Mouse (Mus musculus) mesoderm, embryonic 11.5 days (tissue): ENCODE results near the gene Fbxw21.
A peak's percentile ranks its signal among the peaks of the same experiment; 100 is the strongest.
"Not testable (repeated sequence)": the region's sequence is repeated elsewhere in the genome, so short reads cannot be mapped to it uniquely, and the experiment has no call there.

Experiments used
- DNase-seq: peaks from one replicate; pipeline ENCODE4 v3.0.0-alpha.2; 2012; ENCODE audit warnings: low read depth, low spot score

Gene Fbxw21

DNA sequence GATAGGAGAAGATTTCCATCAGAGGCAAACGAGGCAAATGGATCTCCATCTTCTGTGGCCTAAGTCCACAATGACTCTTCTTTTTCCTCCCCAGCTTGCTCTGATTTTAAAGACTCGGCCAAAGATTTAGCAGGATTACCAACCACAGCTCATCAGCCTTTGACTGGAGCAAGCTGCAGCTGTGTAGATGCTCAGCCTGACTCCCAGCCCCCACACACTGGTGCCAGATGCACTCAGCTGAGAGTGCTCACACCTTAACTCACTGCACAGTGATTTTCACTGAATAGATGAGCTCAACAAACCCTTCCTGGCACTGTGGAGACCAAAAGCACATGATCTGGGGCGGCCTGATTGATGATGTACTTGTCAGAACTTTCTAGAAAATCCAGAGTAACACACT is at the start of gene Fbxw21:
TSS of gene Fbxw21 (minus strand) at position 101 of the 400 bp plus-strand sequence.
- DNase-seq = no peak

- DNase-seq = not testable (repeated sequence)
These were observed 39.5 kb upstream of the Fbxw21 start for GRCm38 (mm10) chr9:109201347-109201746.

DNA sequence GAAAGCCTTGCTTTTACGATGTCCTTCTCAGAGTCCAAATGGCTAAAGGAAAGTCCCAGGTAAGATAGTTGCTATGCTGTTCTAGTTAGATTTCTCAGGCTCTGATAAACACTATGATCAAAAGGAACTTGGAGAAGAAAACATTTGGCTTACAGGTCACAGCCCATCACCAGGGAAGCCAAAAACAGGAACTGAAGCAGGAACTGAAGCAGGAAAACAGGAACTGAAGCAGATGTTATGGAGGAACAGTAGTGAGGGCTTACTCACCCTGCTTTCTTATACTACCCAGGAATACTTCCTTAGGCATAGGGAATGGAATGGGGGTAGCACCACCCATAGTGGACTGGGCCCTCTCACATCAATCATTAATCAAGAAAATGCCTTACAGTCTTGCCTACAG is 38.5 kb upstream of the Fbxw21 start:
- no peak for DNase-seq

GRCm38 (mm10) chr9:109199353-109199752 is 37.5 kb upstream of the Fbxw21 start:
- no peak for DNase-seq

GRCm38 (mm10) chr9:109195875-109196274 is 34.0 kb upstream of the Fbxw21 start, which contains the start of gene Fbxw13:
Fbxw13 (minus strand) TSS chr9:109195975.
- not testable (repeated sequence) for DNase-seq

DNA sequence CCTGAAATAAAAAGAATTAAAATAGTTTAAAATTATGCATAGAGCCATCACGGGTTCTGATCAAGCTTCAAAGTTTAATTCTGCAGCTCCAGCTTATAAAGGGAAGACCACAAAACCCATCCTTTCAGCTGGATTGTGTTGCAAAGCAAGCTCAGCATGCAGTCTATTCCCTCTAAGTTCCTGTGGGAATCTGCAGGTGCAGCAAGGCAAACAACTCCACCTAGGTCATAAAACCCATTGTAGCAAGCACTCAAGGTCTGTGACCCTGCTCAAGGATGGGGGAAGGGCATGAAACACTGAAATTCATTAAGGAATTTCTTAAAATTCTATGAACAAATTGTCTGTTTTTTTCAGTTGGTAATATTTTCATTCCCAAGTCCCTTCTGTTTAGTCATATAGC is 15.4 kb upstream of the Fbxw21 start:
- DNase-seq = no peak

DNA sequence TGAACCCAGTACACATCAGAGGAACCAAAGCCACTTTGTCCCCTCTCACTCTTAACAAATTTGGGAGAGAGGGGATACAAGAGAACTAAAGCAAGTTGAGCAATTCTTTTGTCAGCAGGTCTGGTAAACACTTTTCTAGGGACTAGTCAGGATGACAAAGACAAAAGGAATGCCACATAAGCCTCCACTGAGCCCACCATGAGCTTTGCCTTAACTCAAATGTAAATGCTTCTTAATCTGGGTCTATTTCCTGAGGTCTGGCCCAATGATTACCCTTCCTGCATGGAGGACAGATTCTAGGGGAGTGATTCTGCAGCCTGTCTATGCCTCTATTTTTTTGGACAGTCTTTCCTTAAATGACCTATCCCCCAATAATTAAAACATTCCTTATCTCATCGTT is 14.5 kb upstream of the Fbxw21 start:
- no peak for DNase-seq

GRCm38 (mm10) chr9:109167316-109167715 is 5.5 kb upstream of the Fbxw21 start:
- DNase-seq = no peak

DNA sequence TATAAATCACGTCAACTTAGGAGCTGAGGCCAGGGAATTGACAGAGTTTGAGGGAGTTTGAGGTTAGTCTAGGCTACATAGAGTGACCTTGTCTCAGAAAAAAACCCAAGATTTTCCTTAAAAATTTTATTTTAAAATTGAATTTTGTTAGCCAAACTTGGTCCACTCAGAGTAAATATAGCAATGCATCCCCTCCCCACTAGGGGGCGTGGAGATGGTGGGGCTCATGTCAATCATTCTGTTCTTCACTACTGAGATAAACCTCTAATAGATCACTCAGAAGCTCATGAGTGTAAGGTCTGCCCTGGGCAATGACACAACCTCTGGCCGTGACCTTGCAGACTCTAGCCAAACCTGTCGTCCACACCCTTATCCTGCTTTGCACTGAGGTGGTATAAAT is 21.4 kb downstream of the Fbxw21 start:
- DNase-seq = not testable (repeated sequence)

GRCm38 (mm10) chr9:109130076-109130475 is 31.8 kb downstream of the Fbxw21 start:
- DNase-seq = no peak

GRCm38 (mm10) chr9:109128211-109128610 is 33.6 kb downstream of the Fbxw21 start:
- peak; percentile 34 for DNase-seq

- no peak for DNase-seq
These were observed 34.8 kb downstream of the Fbxw21 start for GRCm38 (mm10) chr9:109127076-109127475.

GRCm38 (mm10) chr9:109125481-109125880 is 36.4 kb downstream of the Fbxw21 start:
- no peak for DNase-seq

GRCm38 (mm10) chr9:109125043-109125442 is 36.8 kb downstream of the Fbxw21 start:
- DNase-seq = no peak

DNA sequence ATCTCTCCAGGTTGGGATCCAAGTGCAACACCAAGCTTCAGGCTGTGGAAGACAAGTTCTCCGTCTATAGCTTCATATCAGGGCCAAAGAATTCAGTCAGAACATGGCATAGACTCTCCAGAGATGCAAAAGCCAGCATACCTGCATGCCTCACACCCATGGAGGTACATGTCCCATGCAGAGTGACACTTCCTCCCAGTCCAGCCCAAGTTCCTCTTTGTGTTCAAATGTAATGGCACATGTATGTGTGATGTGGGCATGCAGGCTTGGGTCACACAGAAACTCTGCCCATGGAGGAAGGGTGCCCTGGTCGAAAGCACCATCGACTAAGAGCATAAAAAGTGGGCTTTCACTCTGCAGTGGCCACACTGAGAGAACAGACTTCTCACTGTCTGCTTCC is 37.7 kb downstream of the Fbxw21 start:
- no peak for DNase-seq

GRCm38 (mm10) chr9:109123266-109123665 is 38.6 kb downstream of the Fbxw21 start:
- no peak for DNase-seq

GRCm38 (mm10) chr9:109122553-109123085 is 39.2 kb downstream of the Fbxw21 start:
- peak; percentile 54 for DNase-seq

DNA sequence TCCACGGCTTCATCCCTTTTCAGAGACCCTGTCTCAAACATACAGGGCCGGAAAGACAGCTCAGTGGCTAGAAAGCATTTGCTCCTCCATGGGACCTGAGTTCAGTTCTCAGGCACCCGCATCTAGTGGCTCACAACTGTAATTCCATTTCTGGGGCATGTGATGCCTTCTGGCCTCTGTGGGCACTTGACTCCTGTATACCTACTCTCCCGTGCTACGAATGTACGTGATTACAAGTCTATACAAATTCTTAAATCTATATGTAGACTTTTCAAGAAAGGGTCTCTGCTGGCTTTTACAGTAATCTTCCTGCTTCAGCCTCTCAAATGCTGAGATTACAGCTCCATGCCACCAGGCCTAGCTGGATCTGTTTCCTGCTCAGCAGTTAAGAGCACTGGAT is 40.9 kb downstream of the Fbxw21 start:
- DNase-seq = no peak

GRCm38 (mm10) chr9:109119571-109119970 is 42.3 kb downstream of the Fbxw21 start:
- DNase-seq = no peak

DNA sequence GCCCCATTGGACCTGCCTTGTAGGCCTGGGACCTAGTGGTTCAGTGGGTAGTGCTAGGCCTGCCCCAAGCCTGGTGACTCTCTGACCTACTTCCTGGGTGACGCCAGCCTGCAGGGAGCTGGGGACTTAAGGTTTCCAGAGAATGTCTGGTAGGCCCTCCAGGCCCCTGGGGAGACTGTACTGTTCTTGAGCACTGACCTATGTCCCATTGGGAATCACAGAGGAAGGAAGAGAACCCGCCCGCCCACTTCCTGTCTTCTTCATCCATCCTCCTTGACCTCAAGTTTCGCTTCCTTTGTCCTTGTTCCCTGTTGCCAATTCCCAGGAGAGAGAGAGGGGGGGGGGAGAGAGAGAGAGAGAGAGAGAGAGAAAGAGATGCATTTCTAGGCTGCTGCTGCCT is 43.7 kb downstream of the Fbxw21 start:
- no peak for DNase-seq

DNA sequence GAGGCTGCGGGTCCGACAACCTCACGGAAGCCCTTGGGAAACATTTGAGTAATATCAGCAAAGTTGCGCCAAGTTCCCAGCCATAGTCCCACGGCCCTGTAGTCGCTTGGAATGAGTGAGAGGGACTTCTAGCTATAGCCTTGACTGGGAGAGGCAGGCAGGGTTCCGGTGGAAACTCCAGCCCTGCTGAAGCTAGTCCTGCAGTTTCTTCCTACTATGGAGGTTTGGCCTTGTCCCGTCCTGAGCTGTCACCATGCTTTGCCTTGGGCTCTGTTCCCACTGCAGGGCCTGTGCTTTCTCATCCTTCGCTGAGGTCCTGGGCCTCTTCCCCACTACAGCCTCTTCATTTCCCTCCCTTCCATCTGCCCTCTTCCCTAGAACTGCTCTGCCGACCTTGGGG is 45.6 kb downstream of the Fbxw21 start:
- no peak for DNase-seq

- no peak for DNase-seq
These were observed 47.0 kb downstream of the Fbxw21 start for GRCm38 (mm10) chr9:109114871-109115270.

- DNase-seq = no peak
These were observed 47.6 kb downstream of the Fbxw21 start for GRCm38 (mm10) chr9:109114276-109114675.

DNA sequence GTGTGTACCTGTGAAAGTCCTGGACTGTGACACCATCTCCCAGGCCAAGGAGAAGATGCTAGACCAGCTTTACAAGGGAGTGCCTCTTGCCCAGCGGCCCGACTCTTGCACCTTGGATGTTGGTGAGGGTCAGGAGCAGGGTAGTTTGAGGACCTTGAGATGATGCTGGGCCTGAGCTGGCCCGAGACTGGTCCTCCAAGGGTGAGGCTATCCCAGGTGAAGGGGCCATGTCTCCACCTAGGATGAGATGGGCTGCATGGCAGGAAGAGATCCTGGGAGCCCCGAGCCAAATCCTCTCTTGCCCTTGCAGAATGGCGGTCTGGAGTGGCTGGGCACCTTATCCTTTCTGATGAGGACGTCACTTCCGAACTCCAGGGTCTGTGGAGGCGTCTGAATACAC is 48.5 kb downstream of the Fbxw21 start:
- DNase-seq = no peak
